Mouse (Mus musculus) midbrain, embryonic 15.5 days (tissue): ENCODE measurements around the gene Fez2. TPM values are rescaled to one million over a fixed set of nuclear protein-coding genes. Genes with fewer than 3 reads are reported as not detected.

Source experiments
- ATAC-seq: fragments of 200-750 bp; cut with Nextera tagmentation; replicated peaks from 2 replicates; pipeline ENCODE4 v1.8.0; 2017; ENCODE audit warnings: moderate TSS enrichment
- H3K27ac ChIP-seq: fragments of 300-500 bp; sonication (generic); 2 replicates; pipeline ENCODE4 v1.5.1; 2015; ENCODE audit warnings: mild to moderate bottlenecking, inconsistent platforms
- H3K27me3 ChIP-seq: fragments of 300-500 bp; sonication (generic); replicated peaks from 2 replicates; pipeline ENCODE4 v1.6.1; 2015; ENCODE audit warnings: inconsistent platforms
- H3K36me3 ChIP-seq: fragments of 300-500 bp; sonication (generic); replicated peaks from 2 replicates; pipeline ENCODE4 v1.6.1; 2015; ENCODE audit warnings: inconsistent platforms
- H3K4me1 ChIP-seq: fragments of 300-500 bp; sonication (generic); 2 replicates; pipeline ENCODE4 v1.6.1; 2015; ENCODE audit warnings: inconsistent platforms
- H3K4me2 ChIP-seq: fragments of 300-500 bp; sonication (generic); 2 replicates; pipeline ENCODE4 v1.6.1; 2015; ENCODE audit warnings: inconsistent platforms, mild to moderate bottlenecking, moderate library complexity
- H3K4me3 ChIP-seq: fragments of 300-500 bp; sonication (generic); 2 replicates; pipeline ENCODE4 v1.5.1; 2015; ENCODE audit warnings: mild to moderate bottlenecking, inconsistent platforms
- H3K9ac ChIP-seq: fragments of 300-500 bp; sonication (generic); 2 replicates; pipeline ENCODE4 v1.6.1; 2015; ENCODE audit warnings: mild to moderate bottlenecking, inconsistent platforms
- H3K9me3 ChIP-seq: fragments of 300-500 bp; sonication (generic); 2 replicates; pipeline ENCODE4 v1.6.1; 2016; ENCODE audit warnings: inconsistent platforms
- WGBS: fragments of 180-500 bp; shearing (Covaris S2); methylation state at CpG from one replicate; pipeline ENCODE4 v1.1.7; 2015; ENCODE audit warnings: mixed read lengths; 5-methylcytosine and 5-hydroxymethylcytosine counted together
- polyA plus RNA-seq: library from polyadenylated mRNA; unstranded; fragments of >200 nt; fragmentation: Nextera tagmentation; extraction: Ambion mirVana; gene quantifications from 2 replicates; pipeline ENCODE4 v1.2.1, GENCODE M21; 2015

The Fez2 gene
- polyA plus RNA-seq = 47.6 and 47.8 TPM in 2 replicates

DNA sequence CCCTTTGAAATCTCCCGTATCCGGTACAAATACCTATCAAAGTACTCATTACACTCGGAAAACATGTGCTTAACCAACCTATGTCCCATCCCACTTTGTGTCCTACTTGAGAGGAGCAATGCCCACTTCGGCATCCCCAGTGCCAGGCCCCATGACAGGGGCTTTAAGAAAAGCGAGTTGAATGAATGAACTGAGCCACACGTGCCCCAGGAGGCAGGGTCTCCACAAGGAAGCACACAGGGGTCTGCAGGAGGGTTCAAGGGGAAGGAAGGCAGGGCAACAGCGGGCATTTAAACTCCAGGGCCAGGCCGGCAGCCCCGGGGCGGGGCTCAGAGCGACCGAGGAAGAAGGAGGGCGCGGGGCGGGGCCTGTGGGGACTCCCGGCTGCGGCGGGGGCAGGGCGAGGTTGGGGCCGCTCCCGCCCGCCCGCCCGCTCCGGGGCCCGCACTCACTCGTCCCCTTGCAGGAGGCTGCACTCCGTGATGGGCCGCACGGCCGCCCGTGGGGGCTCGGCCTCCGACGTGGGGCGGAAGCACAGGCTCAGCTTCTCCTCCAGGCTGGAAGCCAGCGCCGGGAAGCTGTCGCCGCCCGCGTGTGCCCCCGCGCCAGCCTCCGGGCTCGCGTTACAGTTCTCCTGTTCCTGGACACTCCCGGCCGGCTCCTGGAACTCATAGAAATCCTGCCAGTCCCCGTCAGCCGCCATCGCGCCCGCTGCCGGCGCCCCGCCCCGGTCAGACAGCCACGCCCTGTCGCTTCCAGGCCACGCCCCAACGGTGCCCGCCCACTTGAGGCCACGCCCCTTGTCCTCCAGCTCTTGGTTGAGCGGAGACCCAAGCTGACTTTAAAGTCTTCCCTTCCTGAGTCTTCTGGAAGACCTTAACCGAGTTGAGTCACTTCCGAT is at the start of gene Fez2:
Gene Fez2, minus strand, starts transcription at position 772 of the 901 bp plus-strand sequence.
- peak within 1 kb of the TSS; percentile 80 for H3K9ac ChIP-seq
- peak within 1 kb of the TSS; percentile 57 for H3K4me2 ChIP-seq
- no peaks in the 10 kb centered on the region for H3K9me3 ChIP-seq
- H3K27ac ChIP-seq = peak within 1 kb of the TSS; percentile 75
- H3K27me3 ChIP-seq = no peaks in the 10 kb centered on the region
- ATAC-seq = peak; percentile 92
- no peaks in the 10 kb centered on the region for H3K36me3 ChIP-seq
- H3K4me1 ChIP-seq = peaks cover 6% of the 10 kb centered on the region; the same call in 1 of the 2 replicates
- WGBS = under 1% methylated on average over 51 of the region's 67 CpGs
- peak within 1 kb of the TSS; percentile 75 for H3K4me3 ChIP-seq

DNA sequence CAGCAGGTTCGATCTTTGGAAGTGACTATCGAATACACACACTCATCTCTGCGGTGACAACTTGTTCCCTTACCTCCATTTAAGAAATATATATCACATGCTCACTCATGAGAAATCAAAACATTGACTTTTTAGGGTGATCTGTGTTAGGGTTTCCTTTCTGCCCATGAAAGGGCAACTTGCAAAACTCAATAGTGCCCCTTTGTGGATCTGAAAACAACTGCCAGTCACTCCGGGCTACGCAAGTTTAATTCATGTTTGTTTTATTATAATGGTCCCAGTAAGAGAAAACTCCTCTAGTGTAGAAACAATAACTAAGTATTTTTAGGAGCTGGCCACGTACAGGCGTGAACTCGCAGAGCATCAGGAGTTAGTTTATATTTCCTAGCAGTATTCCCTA is 47.5 kb upstream of the Fez2 start:
- H3K4me2 ChIP-seq = no peak overlapping the region
- H3K27ac ChIP-seq = no peak overlapping the region
- no peaks in the 10 kb centered on the region for H3K4me1 ChIP-seq
- H3K4me3 ChIP-seq = no peak overlapping the region
- H3K27me3 ChIP-seq = no peaks in the 10 kb centered on the region
- no peaks in the 10 kb centered on the region for H3K36me3 ChIP-seq
- ATAC-seq = no peak
- no peak overlapping the region for H3K9ac ChIP-seq
- 87% methylated on average over 8 of the region's 8 CpGs for WGBS
- no peaks in the 10 kb centered on the region for H3K9me3 ChIP-seq

DNA sequence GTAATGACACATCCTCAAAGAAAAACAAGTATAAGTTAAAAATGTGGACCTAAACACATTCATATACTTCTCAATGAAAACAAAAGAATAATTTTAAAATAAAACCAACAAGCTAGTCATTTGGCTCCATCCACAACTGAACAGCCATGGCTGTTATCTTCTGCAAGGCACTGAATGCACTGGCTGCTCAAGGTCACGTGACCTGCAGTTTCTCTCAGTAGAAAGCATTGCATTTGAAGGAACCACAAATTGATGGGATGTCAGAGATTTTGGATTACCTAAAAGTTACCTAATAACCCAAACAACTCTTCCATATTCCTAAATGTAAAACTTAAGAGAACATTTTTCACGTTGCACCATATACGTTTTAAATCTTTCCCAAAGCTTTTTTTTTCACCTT is 47.1 kb upstream of the Fez2 start:
- 86% methylated on average over 3 of the region's 3 CpGs for WGBS
- Histone ChIP-seq H3K4me3 (no peak overlapping the region), H3K27me3 (no peaks in the 10 kb centered on the region), H3K4me1 (no peaks in the 10 kb centered on the region), H3K9ac (no peak overlapping the region), H3K36me3 (no peaks in the 10 kb centered on the region), H3K27ac (no peak overlapping the region), H3K9me3 (no peaks in the 10 kb centered on the region), H3K4me2 (no peak overlapping the region)
- ATAC-seq = no peak

- Histone ChIP-seq H3K4me1 (no peaks in the 10 kb centered on the region), H3K4me3 (no peak overlapping the region), H3K27me3 (no peaks in the 10 kb centered on the region), H3K9ac (no peak overlapping the region), H3K4me2 (no peak overlapping the region), H3K27ac (no peak overlapping the region), H3K9me3 (no peaks in the 10 kb centered on the region; the same call in 1 of the 2 replicates), H3K36me3 (no peaks in the 10 kb centered on the region)
- ATAC-seq = no peak
- WGBS = 83% methylated on average over 8 of the region's 8 CpGs
These were observed 42.2 kb upstream of the Fez2 start for GRCm38 (mm10) chr17:78460140-78460539.

DNA sequence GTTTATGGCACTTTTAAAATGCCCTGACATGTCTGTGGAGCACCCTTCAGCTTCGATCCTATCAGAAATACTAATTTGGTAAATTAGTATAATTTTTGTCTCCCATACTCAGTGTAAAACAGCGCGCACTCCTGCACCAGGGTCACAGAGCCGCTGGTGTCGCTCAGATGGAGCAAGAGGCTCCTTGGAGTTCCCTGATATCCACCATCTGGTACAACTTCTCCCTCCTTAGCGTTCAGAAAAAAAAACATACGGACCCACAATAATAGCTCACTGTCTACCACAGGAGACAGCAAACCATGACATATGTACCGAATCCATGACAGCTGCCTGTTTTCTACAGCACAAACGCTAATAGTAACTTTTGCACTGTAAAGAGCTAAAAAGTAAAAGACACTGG is 37.6 kb upstream of the Fez2 start:
- ATAC-seq = no peak
- 84% methylated on average over 9 of the region's 9 CpGs for WGBS
- H3K9me3 ChIP-seq = no peaks in the 10 kb centered on the region; the same call in 1 of the 2 replicates

DNA sequence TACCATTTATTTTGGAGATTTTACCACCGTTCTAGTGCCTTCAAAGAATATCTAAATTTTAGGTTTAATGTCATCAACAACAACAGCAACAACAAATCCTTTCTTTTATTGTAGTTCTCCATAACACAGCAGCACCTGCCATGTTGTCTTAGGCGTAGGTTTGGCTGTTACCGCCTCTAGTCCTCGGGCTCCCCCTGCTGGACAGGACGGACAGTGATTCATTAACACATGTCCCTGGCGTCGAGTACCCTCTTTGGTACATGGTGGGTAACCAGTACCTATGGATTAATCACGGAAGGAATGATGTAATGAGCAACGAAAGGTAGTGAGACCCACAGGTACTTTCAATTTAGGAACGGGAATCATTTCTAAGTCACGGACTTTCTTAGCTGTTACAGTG is 37.2 kb upstream of the Fez2 start:
- no peak overlapping the region for H3K4me3 ChIP-seq
- H3K36me3 ChIP-seq = no peaks in the 10 kb centered on the region
- no peak overlapping the region for H3K4me2 ChIP-seq
- H3K9me3 ChIP-seq = no peaks in the 10 kb centered on the region; the same call in 1 of the 2 replicates
- no peak overlapping the region for H3K27ac ChIP-seq
- WGBS = 46% methylated on average over 11 of the region's 11 CpGs
- H3K27me3 ChIP-seq = no peaks in the 10 kb centered on the region
- no peaks in the 10 kb centered on the region for H3K4me1 ChIP-seq
- no peak overlapping the region for H3K9ac ChIP-seq
- peak; percentile 70; the same call in 1 of the 2 replicates for ATAC-seq

More for the DNA sequence above, 37.6 kb upstream of the Fez2 start:
- H3K9ac ChIP-seq = no peak overlapping the region
- H3K4me3 ChIP-seq = no peak overlapping the region
- H3K27me3 ChIP-seq = no peaks in the 10 kb centered on the region
- no peaks in the 10 kb centered on the region for H3K4me1 ChIP-seq
- no peak overlapping the region for H3K4me2 ChIP-seq
- H3K36me3 ChIP-seq = no peaks in the 10 kb centered on the region
- H3K27ac ChIP-seq = no peak overlapping the region

DNA sequence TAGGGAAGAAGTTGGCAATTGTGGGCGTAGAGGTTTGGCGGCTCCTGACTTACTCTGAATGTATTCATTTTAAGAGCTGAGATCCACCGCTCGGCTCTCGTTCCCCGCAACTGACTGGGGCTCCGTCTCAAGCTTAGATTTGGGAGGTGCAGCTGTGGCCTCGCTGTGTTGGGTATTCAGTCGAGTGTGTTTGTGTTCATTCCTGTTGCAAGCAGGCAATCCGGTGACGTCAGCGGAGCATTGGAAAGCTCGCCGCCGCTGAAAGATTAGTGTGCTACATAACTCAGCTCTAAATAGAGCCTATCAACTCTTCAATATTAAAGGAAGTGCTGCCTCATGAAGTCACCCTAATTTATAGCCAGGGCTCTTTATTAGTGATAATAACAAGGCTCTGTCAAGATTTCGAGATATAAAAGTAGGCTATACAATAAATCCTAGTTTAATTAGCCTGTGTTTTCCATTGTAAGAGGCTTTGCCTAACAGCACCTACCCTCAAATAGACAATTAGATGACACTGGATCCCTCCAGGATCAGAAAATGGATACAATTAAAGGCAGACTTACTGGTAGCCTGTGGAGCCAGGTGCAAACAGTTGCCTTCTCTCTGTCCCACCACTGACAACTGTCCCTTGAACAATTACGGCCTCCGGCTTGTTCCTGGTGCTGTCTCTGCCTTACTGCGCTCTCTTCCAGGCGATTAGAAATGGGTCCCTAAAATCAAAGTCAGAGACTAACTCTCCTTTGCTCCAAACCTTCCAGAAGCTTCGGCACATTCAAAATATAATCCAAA is 36.4 kb upstream of the Fez2 start:
- Histone ChIP-seq H3K36me3 (no peaks in the 10 kb centered on the region), H3K9me3 (no peaks in the 10 kb centered on the region; the same call in 1 of the 2 replicates), H3K4me3 (0 out of 2 replicates have a peak overlapping the region, but pooled peaks have one; percentile 12), H3K27ac (no peak overlapping the region), H3K9ac (no peak overlapping the region), H3K27me3 (no peaks in the 10 kb centered on the region), H3K4me2 (peak overlapping the region; percentile 39), H3K4me1 (no peaks in the 10 kb centered on the region)
- 69% methylated on average over 21 of the region's 21 CpGs for WGBS
- no peak for ATAC-seq

DNA sequence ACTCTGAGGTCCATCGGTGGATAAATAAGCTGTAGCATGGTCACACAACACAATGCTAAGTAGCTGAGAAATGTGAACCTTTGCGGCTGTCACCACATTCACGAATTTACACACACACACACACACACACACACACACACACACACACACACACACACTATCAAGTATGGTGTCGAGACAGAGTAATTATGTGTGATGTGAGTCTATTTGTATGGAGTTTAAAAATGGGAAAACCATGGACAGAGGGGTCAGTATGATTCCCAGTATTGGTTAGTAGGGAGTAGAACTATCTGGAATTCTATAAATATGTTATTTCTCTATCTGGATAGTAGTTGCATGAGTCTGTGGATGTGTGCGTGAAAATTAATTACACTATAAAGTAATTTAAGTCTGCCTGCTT is 35.6 kb upstream of the Fez2 start:
- no peaks in the 10 kb centered on the region for H3K27me3 ChIP-seq
- ATAC-seq = no peak
- H3K4me3 ChIP-seq = no peak overlapping the region
- no peak overlapping the region for H3K27ac ChIP-seq
- H3K9me3 ChIP-seq = no peaks in the 10 kb centered on the region; the same call in 1 of the 2 replicates
- no peaks in the 10 kb centered on the region for H3K4me1 ChIP-seq
- 90% methylated on average over 5 of the region's 5 CpGs for WGBS
- H3K4me2 ChIP-seq = no peak overlapping the region
- H3K9ac ChIP-seq = no peak overlapping the region
- H3K36me3 ChIP-seq = no peaks in the 10 kb centered on the region

- Histone ChIP-seq H3K4me1 (no peaks in the 10 kb centered on the region), H3K36me3 (no peaks in the 10 kb centered on the region), H3K27me3 (no peaks in the 10 kb centered on the region), H3K4me2 (no peak overlapping the region), H3K9ac (no peak overlapping the region), H3K27ac (no peak overlapping the region), H3K9me3 (no peaks in the 10 kb centered on the region; the same call in 1 of the 2 replicates), H3K4me3 (no peak overlapping the region)
- ATAC-seq = no peak
- 79% methylated on average over 6 of the region's 6 CpGs for WGBS
These were observed 33.9 kb upstream of the Fez2 start for GRCm38 (mm10) chr17:78451886-78452285.

GRCm38 (mm10) chr17:78451332-78451793 is 33.4 kb upstream of the Fez2 start:
- Histone ChIP-seq H3K9me3 (no peaks in the 10 kb centered on the region; the same call in 1 of the 2 replicates), H3K9ac (no peak overlapping the region), H3K27me3 (no peaks in the 10 kb centered on the region), H3K4me1 (no peaks in the 10 kb centered on the region), H3K4me3 (no peak overlapping the region), H3K4me2 (no peak overlapping the region), H3K36me3 (no peaks in the 10 kb centered on the region), H3K27ac (no peak overlapping the region)
- 84% methylated on average over 7 of the region's 7 CpGs for WGBS
- ATAC-seq = no peak

- Histone ChIP-seq H3K36me3 (no peaks in the 10 kb centered on the region), H3K27me3 (no peaks in the 10 kb centered on the region), H3K4me1 (no peaks in the 10 kb centered on the region), H3K27ac (no peak overlapping the region), H3K9me3 (no peaks in the 10 kb centered on the region), H3K4me2 (no peak overlapping the region), H3K9ac (no peak overlapping the region), H3K4me3 (no peak overlapping the region)
- no peak for ATAC-seq
- 77% methylated on average over 13 of the region's 13 CpGs for WGBS
These were observed 31.8 kb upstream of the Fez2 start for GRCm38 (mm10) chr17:78449635-78450197.

DNA sequence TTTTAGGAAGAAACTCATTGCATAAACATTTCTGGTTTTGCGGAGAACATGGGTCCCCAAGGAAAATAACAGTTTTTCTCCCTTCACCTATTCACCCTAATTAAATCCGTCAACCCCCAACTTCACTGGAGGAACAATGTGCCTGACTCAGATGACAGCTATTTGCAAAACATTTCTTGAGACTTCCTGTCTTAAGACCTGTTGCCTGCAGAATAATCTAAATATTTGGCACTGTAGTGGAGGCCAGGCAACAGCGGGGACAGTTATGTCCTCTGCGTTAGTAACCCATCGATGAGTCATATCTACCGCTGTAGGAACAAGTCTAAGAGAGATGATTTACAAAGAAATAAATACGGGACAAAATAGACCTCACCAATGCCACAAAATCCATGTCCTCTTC is 26.9 kb upstream of the Fez2 start:
- Histone ChIP-seq H3K4me2 (no peak overlapping the region), H3K4me1 (no peaks in the 10 kb centered on the region), H3K27ac (no peak overlapping the region), H3K9ac (no peak overlapping the region), H3K4me3 (no peak overlapping the region), H3K27me3 (no peaks in the 10 kb centered on the region), H3K36me3 (no peaks in the 10 kb centered on the region), H3K9me3 (no peaks in the 10 kb centered on the region)
- WGBS = 88% methylated on average over 7 of the region's 7 CpGs
- ATAC-seq = no peak
